8 mouse cellular contexts compared by ENCODE assay signal in genomic region chr6:146270776-146271533, GRCm38 (mm10).
DNase-seq lines count a peak whose midpoint lies in the region; ATAC-seq and TF ChIP-seq lines count a peak whose summit lies in the region.

No protein-coding gene starts in this region.

- no peak overlapping the region for H3K4me2 ChIP-seq in forebrain, embryonic 12.5 days
- no peak overlapping the region for H3K4me2 ChIP-seq in kidney, embryonic 14.5 days (replicated peaks; ENCODE audit: low read depth, low read length)
- no peak overlapping the region for H3K4me2 ChIP-seq in midbrain, postnatal 0 days (ENCODE audit: low read depth, low read length, poor library complexity, severe bottlenecking)

- peak; percentile 58 for TF ChIP-seq POLR2A in heart, adult 2 months (IDR thresholded peaks at IDR 0.05; ENCODE audit: insufficient read depth, low read depth, low read length)

- peak; percentile 46; the same call in 1 of the 2 replicates for ATAC-seq in forebrain, embryonic 12.5 days (ENCODE audit: low FRiP score)
- peak; percentile 95 for ATAC-seq in kidney, embryonic 14.5 days (ENCODE audit: low FRiP score, low TSS enrichment)
- peak; percentile 82 for ATAC-seq in midbrain, postnatal 0 days (ENCODE audit: low FRiP score)

- 81% methylated on average over 12 of the region's 12 CpGs for WGBS in forebrain, embryonic 12.5 days
- 84% methylated on average over 12 of the region's 12 CpGs for WGBS in forebrain, embryonic 10.5 days
- WGBS in heart, adult 2 months = 19% methylated on average over 12 of the region's 12 CpGs
- WGBS in kidney, embryonic 14.5 days = 57% methylated on average over 12 of the region's 12 CpGs
- WGBS in midbrain, postnatal 0 days = 40% methylated on average over 12 of the region's 12 CpGs

- peak; percentile 92 for TF ChIP-seq EP300 in heart, adult 2 months (IDR thresholded peaks at IDR 0.05; ENCODE audit: insufficient read depth, low read depth, low read length)

- no peak overlapping the region for H3K4me3 ChIP-seq in forebrain, embryonic 12.5 days (replicated peaks)
- H3K4me3 ChIP-seq in forebrain, embryonic 10.5 days = no peak overlapping the region
- no peak overlapping the region for H3K4me3 ChIP-seq in heart, adult 2 months
- H3K4me3 ChIP-seq in kidney, embryonic 14.5 days (ENCODE audit: low read length) = no peak overlapping the region
- H3K4me3 ChIP-seq in midbrain, postnatal 0 days (ENCODE audit: low read depth, low read length) = no peak overlapping the region

- H3K27ac ChIP-seq in forebrain, embryonic 12.5 days = no peak overlapping the region
- no peak overlapping the region for H3K27ac ChIP-seq in forebrain, embryonic 10.5 days
- H3K27ac ChIP-seq in heart, adult 2 months = peak overlapping the region; percentile 58
- no peak overlapping the region for H3K27ac ChIP-seq in kidney, embryonic 14.5 days (ENCODE audit: low read depth, low read length)
- H3K27ac ChIP-seq in midbrain, postnatal 0 days (ENCODE audit: low read depth, low read length) = no peak overlapping the region

- no peak for DNase-seq in forebrain, embryonic 10.5 days (ENCODE audit: extremely low spot score, low spot score)
- DNase-seq in cerebellum, adult 9-11 months = peak; percentile 89
- DNase-seq in heart, adult 2 months = peak; percentile 83 to 92
- peak; percentile 61 for DNase-seq in liver
- peak; percentile 77 for DNase-seq in midbrain, postnatal 0 days (ENCODE audit: low spot score)
- peak; percentile 69 to 83 for DNase-seq in spleen, postnatal 4 days (ENCODE audit: low spot score in 2 of 2)

- intact Hi-C loops in heart, adult 2 months (cut with DNase I) = loop anchor here (2.0 to 5.0 kb wide), 4 partner anchors 49 to 416 kb away; partner anchors contain the start of gene Bhlhe41

- H3K9me3 ChIP-seq in forebrain, embryonic 12.5 days = no peaks in the 10 kb centered on the region
- H3K9me3 ChIP-seq in forebrain, embryonic 10.5 days = no peaks in the 10 kb centered on the region
- H3K9me3 ChIP-seq in kidney, embryonic 14.5 days (ENCODE audit: control insufficient read depth, low read length) = no peaks in the 10 kb centered on the region
- no peaks in the 10 kb centered on the region for H3K9me3 ChIP-seq in midbrain, postnatal 0 days (ENCODE audit: low read length)

- no peaks in the 10 kb centered on the region for H3K27me3 ChIP-seq in forebrain, embryonic 12.5 days
- no peaks in the 10 kb centered on the region for H3K27me3 ChIP-seq in forebrain, embryonic 10.5 days (ENCODE audit: poor library complexity, severe bottlenecking)
- no peaks in the 10 kb centered on the region for H3K27me3 ChIP-seq in heart, adult 2 months (ENCODE audit: control insufficient read depth, insufficient read depth, low read length)
- no peaks in the 10 kb centered on the region for H3K27me3 ChIP-seq in kidney, embryonic 14.5 days (ENCODE audit: control insufficient read depth, insufficient read depth, low read length)
- no peaks in the 10 kb centered on the region for H3K27me3 ChIP-seq in midbrain, postnatal 0 days (ENCODE audit: insufficient read depth, low read length)

- no peaks in the 10 kb centered on the region for H3K36me3 ChIP-seq in forebrain, embryonic 12.5 days (replicated peaks)
- H3K36me3 ChIP-seq in forebrain, embryonic 10.5 days (replicated peaks) = no peaks in the 10 kb centered on the region
- H3K36me3 ChIP-seq in heart, adult 2 months (ENCODE audit: control insufficient read depth, insufficient read depth, low read length) = peaks cover 7% of the 10 kb centered on the region
- H3K36me3 ChIP-seq in kidney, embryonic 14.5 days (ENCODE audit: control insufficient read depth, insufficient read depth, low read length) = no peaks in the 10 kb centered on the region
- H3K36me3 ChIP-seq in midbrain, postnatal 0 days (ENCODE audit: insufficient read depth, low read length) = no peaks in the 10 kb centered on the region

- H3K9ac ChIP-seq in forebrain, embryonic 12.5 days = no peak overlapping the region
- no peak overlapping the region for H3K9ac ChIP-seq in heart, adult 2 months (ENCODE audit: low read depth, low read length)
- H3K9ac ChIP-seq in kidney, embryonic 14.5 days (ENCODE audit: low read depth, low read length) = no peak overlapping the region
- H3K9ac ChIP-seq in midbrain, postnatal 0 days (replicated peaks; ENCODE audit: low read length, poor library complexity, severe bottlenecking) = no peak overlapping the region

- H3K79me2 ChIP-seq in heart, adult 2 months (replicated peaks; ENCODE audit: control insufficient read depth, insufficient read depth, low read length) = no peaks in the 10 kb centered on the region

- H3K4me1 ChIP-seq in forebrain, embryonic 12.5 days = peaks cover 2% of the 10 kb centered on the region; the same call in 1 of the 2 replicates
- no peaks in the 10 kb centered on the region for H3K4me1 ChIP-seq in forebrain, embryonic 10.5 days
- peaks cover 11% of the 10 kb centered on the region for H3K4me1 ChIP-seq in heart, adult 2 months (ENCODE audit: control insufficient read depth, insufficient read depth, low read length)
- H3K4me1 ChIP-seq in kidney, embryonic 14.5 days (ENCODE audit: control insufficient read depth, insufficient read depth, low read length) = no peaks in the 10 kb centered on the region
- no peaks in the 10 kb centered on the region for H3K4me1 ChIP-seq in midbrain, postnatal 0 days (ENCODE audit: insufficient read depth, low read length)

- 0 out of 2 replicates have a peak, but pooled peaks have one; percentile 14 for TF ChIP-seq CTCF in heart, adult 2 months (IDR thresholded peaks at IDR 0.05)
- no peak for TF ChIP-seq CTCF in midbrain, postnatal 0 days (IDR thresholded peaks at IDR 0.05)
